Mouse (Mus musculus) spleen, postnatal 4 days (tissue): Measurements from ENCODE around the gene Stk11ip.
A peak's percentile ranks its signal among the peaks of the same experiment; 100 is the strongest.

Experiments
- DNase-seq, 2 experiments: peaks; one replicate each; pipeline ENCODE4 v3.0.0; 2022; ENCODE audit warnings: low spot score in 2 of 2

Stk11ip gene

DNA sequence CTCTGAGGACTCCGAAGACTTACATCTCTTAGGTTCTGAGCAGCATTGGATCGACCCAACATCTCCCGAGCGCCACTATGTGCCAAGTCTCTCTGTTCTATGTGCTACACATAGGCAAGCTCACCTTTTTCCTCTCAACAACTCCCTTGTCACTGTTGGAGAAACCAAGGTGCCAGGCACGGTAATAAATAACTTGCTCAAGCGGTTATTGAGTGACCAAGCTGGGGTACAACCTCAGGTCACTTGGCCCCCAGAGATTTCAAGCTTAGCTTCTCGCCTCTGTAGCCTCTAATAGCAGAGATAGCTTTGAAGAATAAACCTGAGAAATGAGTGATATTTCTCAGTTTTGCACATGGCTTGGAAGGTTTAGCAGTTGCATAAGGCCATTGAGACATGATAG lies 20.2 kb downstream of the Stk11ip start:
- DNase-seq = no peak

- DNase-seq = no peak
Measured at GRCm38 (mm10) chr1:75544351-75544750, 23.0 kb downstream of the Stk11ip start.

GRCm38 (mm10) chr1:75545965-75546956 lies 24.9 kb downstream of the Stk11ip start, which contains the start of gene Slc4a3:
Gene Slc4a3, plus strand, starts transcription at chr1:75546266.
- no peak for DNase-seq

DNA sequence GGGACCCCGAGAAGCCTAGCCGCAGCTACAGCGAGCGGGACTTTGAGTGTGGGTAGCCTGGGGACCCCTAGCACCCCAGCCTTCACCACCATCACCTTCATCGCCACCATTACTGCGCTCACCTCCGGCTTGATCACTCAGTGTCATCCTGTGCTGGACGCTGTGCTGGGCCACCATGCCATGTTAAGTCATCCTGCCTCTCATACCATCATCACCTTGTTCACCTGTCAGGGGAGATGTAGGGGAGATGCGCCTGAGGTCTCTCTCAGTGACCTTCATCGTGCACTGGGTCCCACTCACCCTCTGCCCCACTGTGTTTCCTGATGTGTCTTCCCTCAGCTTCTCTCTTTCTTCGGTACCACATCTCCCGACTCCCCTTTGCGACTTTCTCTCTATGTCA lies 26.0 kb downstream of the Stk11ip start:
- no peak for DNase-seq

GRCm38 (mm10) chr1:75548083-75548482 lies 26.8 kb downstream of the Stk11ip start:
- no peak for DNase-seq

GRCm38 (mm10) chr1:75548871-75549270 lies 27.5 kb downstream of the Stk11ip start:
- no peak for DNase-seq

- DNase-seq = no peak
Measured at GRCm38 (mm10) chr1:75549289-75550279, 28.3 kb downstream of the Stk11ip start.

DNA sequence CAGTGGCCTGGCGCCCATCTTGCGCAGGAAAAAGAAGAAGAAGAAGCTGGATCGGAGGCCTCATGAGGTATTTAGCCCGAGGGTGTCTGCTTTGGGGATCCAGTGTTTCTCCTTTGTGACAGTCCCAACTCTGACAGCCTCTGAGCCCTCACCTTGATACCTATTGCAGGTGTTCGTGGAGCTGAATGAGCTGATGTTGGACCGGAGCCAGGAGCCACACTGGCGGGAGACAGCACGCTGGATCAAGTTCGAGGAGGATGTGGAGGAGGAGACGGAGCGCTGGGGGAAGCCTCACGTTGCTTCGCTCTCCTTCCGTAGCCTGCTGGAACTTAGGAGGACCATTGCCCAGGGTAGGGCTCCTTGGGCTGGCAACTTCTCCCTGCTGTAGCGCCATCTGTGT lies 29.3 kb downstream of the Stk11ip start:
- no peak for DNase-seq

GRCm38 (mm10) chr1:75555680-75556079 lies 34.4 kb downstream of the Stk11ip start:
- DNase-seq = no peak

DNA sequence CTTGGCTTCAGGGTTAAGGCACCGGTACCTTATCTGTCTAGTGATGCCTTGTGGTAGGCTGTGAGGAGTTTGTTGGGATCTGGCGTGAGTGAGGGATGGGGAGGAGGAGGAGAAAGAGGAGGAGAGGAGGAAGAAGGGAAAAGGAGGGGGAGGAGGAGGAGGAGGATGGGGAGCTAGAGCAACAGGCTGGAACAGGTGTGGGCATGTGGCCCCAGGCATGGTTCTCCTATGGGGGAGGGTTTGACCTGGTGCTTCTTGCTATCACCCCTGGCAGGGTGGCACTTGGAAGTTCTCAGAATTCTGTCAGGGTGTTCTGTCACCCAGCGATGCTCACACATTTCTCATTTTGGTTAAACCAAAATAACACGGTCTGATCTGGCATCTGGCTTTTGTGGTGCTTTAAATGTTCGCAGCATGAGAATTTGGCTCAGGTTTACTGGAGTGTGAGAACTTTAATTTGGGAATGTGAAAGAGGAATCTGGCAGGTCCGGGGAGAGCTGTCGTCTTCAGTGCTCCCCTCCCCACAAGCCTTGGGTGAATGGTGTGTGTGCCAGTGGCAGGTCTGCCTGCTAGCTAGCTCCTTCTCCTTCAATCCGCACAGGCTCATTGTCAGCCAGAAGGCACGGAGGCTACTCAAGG lies 34.9 kb downstream of the Stk11ip start:
- DNase-seq = no peak

DNA sequence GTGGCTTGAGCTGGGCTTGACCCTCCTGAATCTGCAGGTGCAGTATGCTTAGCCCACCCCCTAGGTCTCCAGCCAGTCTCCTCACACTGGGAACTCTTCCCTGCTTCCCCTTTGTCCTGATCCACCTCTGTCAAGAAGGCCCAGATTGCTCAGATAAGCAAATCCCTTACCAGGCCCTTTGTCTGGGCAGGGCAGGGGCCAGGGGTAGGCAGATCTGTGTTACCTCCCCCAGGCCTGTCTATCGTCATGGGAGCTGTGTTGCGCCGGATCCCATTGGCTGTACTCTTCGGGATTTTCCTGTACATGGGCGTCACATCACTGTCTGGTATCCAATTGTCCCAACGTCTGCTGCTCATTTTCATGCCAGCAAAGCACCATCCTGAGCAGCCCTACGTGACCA lies 35.7 kb downstream of the Stk11ip start:
- DNase-seq = no peak

GRCm38 (mm10) chr1:75558388-75559178 lies 37.3 kb downstream of the Stk11ip start:
- no peak for DNase-seq

DNA sequence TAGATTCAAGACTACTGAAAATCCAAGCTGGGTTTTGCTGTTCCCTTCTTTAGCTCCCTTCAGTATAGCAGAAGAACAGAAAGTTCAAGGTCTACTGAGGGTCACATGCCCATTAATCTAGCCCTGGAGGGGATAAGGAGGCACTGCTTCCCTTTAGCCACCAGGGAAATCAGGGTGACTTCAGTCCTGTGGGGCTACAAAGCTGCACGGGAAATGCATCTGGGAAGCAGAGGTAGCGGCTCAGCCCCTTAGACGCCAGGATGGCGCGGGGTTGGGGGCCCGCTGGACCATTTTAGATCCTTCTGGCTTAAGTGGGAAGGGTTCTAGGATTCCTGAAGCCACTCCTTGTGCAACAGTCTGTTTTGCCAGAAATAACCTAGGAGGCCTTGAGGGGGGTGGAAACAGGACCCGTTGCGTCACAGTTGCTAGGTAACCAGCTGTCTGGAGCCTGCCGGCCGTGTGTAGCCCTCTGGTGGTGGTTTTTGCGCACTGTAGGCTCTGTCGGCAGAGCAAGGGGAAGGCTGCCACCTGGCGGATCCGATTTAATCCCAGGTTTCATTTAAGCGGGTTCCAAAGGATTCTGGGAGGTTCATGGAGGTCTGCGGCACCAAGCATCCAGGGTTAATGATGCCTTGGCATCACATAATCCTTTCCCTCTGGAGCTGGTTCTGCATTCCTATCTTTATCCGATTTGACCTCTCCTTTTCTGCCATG lies 38.0 kb downstream of the Stk11ip start:
- DNase-seq = peak; percentile 74 to 88

- DNase-seq = no peak
Measured at GRCm38 (mm10) chr1:75560206-75560913, 39.0 kb downstream of the Stk11ip start.

DNA sequence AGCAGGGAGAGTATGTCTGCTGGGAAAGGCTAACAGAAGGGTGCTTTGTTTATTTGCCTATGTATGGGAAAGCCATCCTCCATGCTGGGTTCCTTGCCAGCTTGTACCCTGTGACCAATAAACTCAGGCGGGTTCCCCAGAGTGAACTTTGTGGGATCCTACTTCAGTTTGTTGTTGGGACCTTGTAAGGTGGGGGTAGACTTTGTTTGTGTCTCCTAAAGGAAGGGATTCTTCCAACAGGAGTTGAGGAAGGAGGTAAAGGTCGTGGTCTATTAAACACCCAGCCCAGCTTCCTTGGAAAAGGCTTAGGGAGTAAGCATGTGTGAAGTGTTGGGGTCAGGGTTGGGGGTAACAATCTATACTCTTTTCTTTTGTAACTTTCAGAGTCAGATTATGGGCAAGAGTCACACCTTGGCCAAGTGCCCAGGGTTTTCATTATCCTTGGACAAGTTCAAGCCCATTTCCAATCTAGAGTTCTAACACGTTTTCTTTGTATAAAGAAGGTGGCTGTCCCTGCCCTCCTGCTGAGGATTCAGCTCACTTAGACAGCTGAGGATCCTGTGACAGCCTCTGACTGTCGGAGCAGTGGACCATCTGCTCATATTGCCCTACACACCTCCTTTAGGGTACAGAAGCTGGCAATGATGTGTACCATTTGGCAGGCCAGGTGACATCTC lies 40.0 kb downstream of the Stk11ip start:
- DNase-seq = no peak

DNA sequence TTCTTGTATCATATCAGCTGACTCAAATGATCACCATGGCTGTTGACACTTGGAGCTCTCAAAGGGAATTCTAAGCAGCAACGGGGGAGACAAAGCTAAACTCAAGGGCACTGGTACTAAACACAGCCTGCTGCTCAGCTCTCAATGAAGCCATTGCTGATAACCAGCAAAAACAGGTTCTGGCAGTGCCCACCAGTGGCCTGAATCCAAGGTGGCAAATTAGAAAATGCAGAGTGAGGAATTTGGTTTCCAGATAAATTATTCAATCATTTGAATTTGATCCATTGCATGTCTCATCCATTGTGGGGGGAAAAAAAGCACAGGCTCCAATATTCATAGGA lies 40.5 kb downstream of the Stk11ip start:
- DNase-seq = no peak

- DNase-seq = no peak
Measured at GRCm38 (mm10) chr1:75564102-75564501, 42.8 kb downstream of the Stk11ip start.

- DNase-seq = no peak
Measured at GRCm38 (mm10) chr1:75564916-75565315, 43.6 kb downstream of the Stk11ip start.

DNA sequence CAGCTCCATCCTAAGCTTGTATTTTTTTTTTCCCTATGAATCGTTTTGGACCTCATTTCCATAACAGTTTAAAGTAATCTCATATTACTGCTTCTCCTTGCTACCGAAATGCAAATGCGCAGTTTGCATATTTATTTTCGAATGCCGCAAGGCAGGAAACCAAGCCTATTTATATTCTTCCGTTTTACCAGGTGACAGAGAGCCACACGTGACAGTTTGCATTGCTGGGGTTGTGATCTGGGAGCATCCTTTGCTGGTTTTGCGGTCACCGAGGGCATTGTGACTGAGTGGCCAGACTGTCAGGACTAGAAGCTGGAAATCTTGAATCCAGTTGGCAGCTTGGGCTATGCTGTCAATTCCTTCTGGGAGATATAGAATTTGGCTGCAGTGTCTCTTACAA lies 44.3 kb downstream of the Stk11ip start:
- DNase-seq = no peak
